Mouse (Mus musculus) adrenal gland, postnatal 4 days (tissue): ENCODE measurements around the gene Odf3l2. TPM values are rescaled to one million over a fixed set of nuclear protein-coding genes. Genes with fewer than 3 reads are reported as not detected.

Source experiments
- total RNA-seq, 2 experiments: library from RNA; stranded (reverse); gene quantifications; 2 replicates each; pipeline ENCODE4 v1.2.3; 2021

The Odf3l2 gene
- total RNA-seq, 2 experiments from 2014 or later, result not detected

Other genes with a start within 250 kb of the Odf3l2 start
- not detected for gene Vmn2r83, start 177.0 kb downstream of the Odf3l2 start, total RNA-seq
- 10 to 100 TPM; 24.9 to 26.4 TPM for gene Plpp2, start 111.9 kb downstream of the Odf3l2 start, total RNA-seq
- 10 to 100 TPM; 46.8 to 48.2 TPM for gene Mier2, start 90.5 kb downstream of the Odf3l2 start, total RNA-seq
- gene Theg, start 58.4 kb downstream of the Odf3l2 start, total RNA-seq, result not detected
- 1 to 10 TPM in 1 of 2 experiments, under 1 TPM in 1; 0.56 to 1.5 TPM for gene C2cd4c, start 31.7 kb downstream of the Odf3l2 start, total RNA-seq
- 10 to 100 TPM in 1 of 2 experiments, 1 to 10 TPM in 1; 8.9 to 13.3 TPM for gene Shc2, start 7.8 kb downstream of the Odf3l2 start, total RNA-seq
- gene Madcam1, start 18.8 kb upstream of the Odf3l2 start, total RNA-seq, result under 1 TPM; 0.28 to 0.64 TPM
- gene Tpgs1, start 23.6 kb upstream of the Odf3l2 start, total RNA-seq, result 10 to 100 TPM; 32.4 to 33.9 TPM
- gene Cdc34, start 36.5 kb upstream of the Odf3l2 start, total RNA-seq, result 10 to 100 TPM; 72.6 to 78.1 TPM
- gene Gzmm, start 43.3 kb upstream of the Odf3l2 start, total RNA-seq, result 1 to 10 TPM; 1.8 to 2.4 TPM
- 100 to 1,000 TPM; 504 to 513 TPM for gene Bsg, start 58.8 kb upstream of the Odf3l2 start, total RNA-seq
- 1 to 10 TPM; 8.9 to 9.3 TPM for gene Hcn2, start 70.9 kb upstream of the Odf3l2 start, total RNA-seq
- 10 to 100 TPM; 61.2 to 68.6 TPM for gene Polrmt, start 100.8 kb upstream of the Odf3l2 start, total RNA-seq
- gene Fgf22, start 109.3 kb upstream of the Odf3l2 start, total RNA-seq, result not detected
- 10 to 100 TPM; 60.7 to 61.7 TPM for gene Rnf126, start 121.2 kb upstream of the Odf3l2 start, total RNA-seq
- 1 to 10 TPM; 6.7 to 7.1 TPM for gene Fstl3, start 131.5 kb upstream of the Odf3l2 start, total RNA-seq
- gene Prss57, start 145.2 kb upstream of the Odf3l2 start, total RNA-seq, result under 1 TPM; 0.11 to 0.71 TPM
- 100 to 1,000 TPM in 1 of 2 experiments, 10 to 100 TPM in 1; 91.8 to 119 TPM for gene Palm, start 147.8 kb upstream of the Odf3l2 start, total RNA-seq
- 1 to 10 TPM in 1 of 2 experiments, under 1 TPM in 1; 0.20 to 4.2 TPM for gene Misp, start 175.3 kb upstream of the Odf3l2 start, total RNA-seq
- 100 to 1,000 TPM; 344 to 389 TPM for gene Ptbp1, start 208.7 kb upstream of the Odf3l2 start, total RNA-seq
- 1 to 10 TPM; 2.2 to 7.0 TPM for gene Prtn3, start 228.7 kb upstream of the Odf3l2 start, total RNA-seq
- gene Plppr3, start 228.9 kb upstream of the Odf3l2 start, total RNA-seq, result 10 to 100 TPM in 1 of 2 experiments, 1 to 10 TPM in 1; 8.6 to 14.8 TPM
- gene Elane, start 240.5 kb upstream of the Odf3l2 start, total RNA-seq, result 1 to 10 TPM in 1 of 2 experiments, under 1 TPM in 1; 0.92 to 5.7 TPM
- 10 to 100 TPM; 13.7 to 25.6 TPM for gene Cfd, start 245.1 kb upstream of the Odf3l2 start, total RNA-seq